Mouse (Mus musculus) E14TG2a.4 (cell line): ENCODE data around the gene Ipo11.

Experiments used
- H3K27me3 ChIP-seq: 2 replicates; pipeline ENCODE4 v1.6.1; 2014; ENCODE audit warnings: low read length, control low read depth; ENCODE audit not compliant: insufficient read depth
- H3K36me3 ChIP-seq: 2 replicates; pipeline ENCODE4 v1.6.1; 2014; ENCODE audit warnings: low read length, control low read depth; ENCODE audit not compliant: insufficient read depth
- H3K4me1 ChIP-seq: replicated peaks from 2 replicates; pipeline ENCODE4 v1.6.1; 2014; ENCODE audit warnings: low read depth, low read length, control low read depth
- H3K4me3 ChIP-seq: replicated peaks from 2 replicates; pipeline ENCODE4 v1.5.1; 2014; ENCODE audit warnings: mild to moderate bottlenecking, low read length
- H3K9me3 ChIP-seq: 2 replicates; pipeline ENCODE4 v1.6.1; 2014; ENCODE audit warnings: low read length, control low read depth
- CTCF ChIP-seq: conservative IDR thresholded peaks from 2 replicates; pipeline ENCODE4 v1.5.1; 2014; ENCODE audit warnings: low read length
- NANOG ChIP-seq: IDR thresholded peaks from 2 replicates; pipeline ENCODE4 v1.6.1; 2014; ENCODE audit warnings: borderline replicate concordance, low read length, mixed read lengths
- POU5F1 ChIP-seq: IDR thresholded peaks from 2 replicates; pipeline ENCODE4 v1.6.1; 2014; ENCODE audit warnings: low read length, borderline replicate concordance

Ipo11 gene

DNA sequence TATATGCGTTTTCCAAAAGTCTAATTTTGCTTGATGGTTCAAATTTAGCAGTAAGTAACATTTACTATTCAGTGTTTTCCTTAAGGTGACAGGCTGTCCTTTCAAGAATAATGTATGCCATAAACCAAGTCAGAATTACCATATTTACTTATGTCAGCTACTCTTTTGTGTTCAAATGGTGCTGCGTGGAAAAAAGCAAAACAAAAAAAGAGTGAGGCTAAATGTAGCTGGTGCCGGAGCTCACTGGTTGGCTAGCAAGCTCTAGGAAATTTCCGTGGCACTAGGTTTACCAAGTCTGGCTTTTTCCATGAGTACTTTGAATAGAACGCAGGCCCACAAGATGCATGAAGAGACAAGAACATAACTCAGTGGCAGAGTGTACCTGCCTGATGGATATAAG, 131.6 kb downstream of the Ipo11 start:
- Histone ChIP-seq H3K4me3 (no peak overlapping the region), H3K4me1 (no peaks in the 10 kb centered on the region), H3K27me3 (no peaks in the 10 kb centered on the region), H3K9me3 (no peaks in the 10 kb centered on the region), H3K36me3 (peaks cover 69% of the 10 kb centered on the region)
- TF ChIP-seq CTCF (no peak), NANOG (no peak), POU5F1 (no peak)

DNA sequence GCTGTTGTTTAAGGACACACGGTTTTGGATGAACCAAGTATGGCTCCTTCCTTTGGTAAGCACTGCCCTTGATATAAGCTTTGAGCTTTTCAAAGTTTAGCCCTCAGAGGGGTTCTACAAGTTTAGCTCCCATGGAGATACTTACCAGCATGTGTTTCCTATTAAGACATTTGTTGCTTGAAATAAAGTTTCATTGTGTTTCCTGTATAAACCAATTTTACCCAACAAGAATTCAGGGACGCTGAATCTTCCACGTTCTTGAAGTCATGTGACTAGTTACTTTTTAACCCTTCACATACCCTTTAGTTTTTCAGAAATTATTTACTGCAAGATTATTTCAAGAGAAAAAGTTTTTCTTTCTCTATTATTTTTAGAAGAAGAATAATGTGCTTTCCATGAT, 138.7 kb downstream of the Ipo11 start:
- TF ChIP-seq NANOG = no peak
- TF ChIP-seq POU5F1 = no peak
- TF ChIP-seq CTCF = no peak
- Histone ChIP-seq H3K36me3 (peaks cover 67% of the 10 kb centered on the region), H3K27me3 (no peaks in the 10 kb centered on the region), H3K4me3 (no peak overlapping the region), H3K4me1 (no peaks in the 10 kb centered on the region), H3K9me3 (0 out of 2 replicates have a peak, but pooled peaks cover 4% of the 10 kb centered on the region)

DNA sequence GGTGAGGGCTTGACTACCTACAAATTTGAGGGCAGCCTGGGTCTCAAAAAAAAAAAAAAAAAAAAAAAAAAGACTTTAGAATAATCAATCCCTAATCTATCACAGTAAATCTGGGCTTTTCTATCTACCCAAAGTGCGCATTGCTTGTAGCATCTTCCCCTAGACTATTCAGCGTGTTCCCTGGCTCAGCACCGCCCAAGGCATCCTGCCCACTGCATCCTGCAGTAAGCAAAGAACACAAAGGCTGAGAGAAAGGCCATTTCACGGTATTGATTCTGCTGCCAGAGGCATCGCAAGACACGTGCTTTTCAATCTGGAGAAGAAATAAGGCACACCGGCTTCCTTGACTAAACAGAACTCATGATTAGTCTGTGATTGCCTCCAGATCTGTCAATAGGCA, 147.9 kb downstream of the Ipo11 start:
- Histone ChIP-seq H3K4me1 (no peaks in the 10 kb centered on the region), H3K4me3 (no peak overlapping the region), H3K27me3 (no peaks in the 10 kb centered on the region), H3K36me3 (peaks cover 13% of the 10 kb centered on the region), H3K9me3 (peaks cover 44% of the 10 kb centered on the region)
- TF ChIP-seq POU5F1 (no peak), CTCF (no peak), NANOG (no peak)

DNA sequence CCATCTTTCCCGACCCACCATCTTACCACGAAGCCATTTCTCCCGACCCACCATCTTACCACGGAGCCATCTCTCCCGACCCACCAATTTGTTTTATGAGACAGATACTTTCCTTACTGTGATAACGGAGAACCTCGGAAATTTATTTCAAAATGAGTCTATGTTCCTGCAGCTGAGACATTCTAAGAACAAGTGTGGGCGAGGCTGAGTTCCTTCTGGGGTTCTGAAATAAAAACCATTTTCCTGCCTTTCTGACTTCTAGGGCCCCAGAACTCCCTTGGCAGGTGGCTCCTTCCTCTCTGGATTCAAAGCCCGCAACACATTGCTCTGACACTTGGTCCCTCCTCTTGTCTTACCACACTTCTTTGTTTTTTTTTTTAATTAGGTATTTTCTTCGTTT, 168.0 kb downstream of the Ipo11 start:
- Histone ChIP-seq H3K4me1 (no peaks in the 10 kb centered on the region), H3K27me3 (no peaks in the 10 kb centered on the region), H3K36me3 (no peaks in the 10 kb centered on the region), H3K9me3 (no peaks in the 10 kb centered on the region), H3K4me3 (no peak overlapping the region)
- TF ChIP-seq CTCF = no peak
- TF ChIP-seq POU5F1 = no peak
- no peak for TF ChIP-seq NANOG

DNA sequence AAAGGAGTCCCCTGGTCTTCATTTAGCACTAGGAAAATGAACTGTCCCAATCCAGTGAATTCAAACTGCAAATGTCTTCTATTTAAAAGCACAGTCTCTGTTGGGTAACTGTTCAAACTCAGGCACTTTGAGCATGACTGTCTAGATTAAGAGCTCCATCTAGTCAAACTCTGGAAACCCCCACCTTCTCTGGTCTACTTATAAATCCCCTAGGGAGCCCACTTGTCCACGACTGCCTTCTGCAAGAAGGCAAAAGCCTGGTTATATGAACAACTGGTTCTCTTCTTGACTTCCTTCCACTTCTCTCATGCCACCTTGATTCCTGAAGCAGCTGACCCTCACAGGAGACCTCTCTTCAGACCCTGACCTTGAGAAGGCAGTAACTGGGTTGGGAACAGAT, 174.1 kb downstream of the Ipo11 start:
- TF ChIP-seq CTCF (no peak), NANOG (no peak)
- Histone ChIP-seq H3K4me3 (no peak overlapping the region), H3K4me1 (no peaks in the 10 kb centered on the region)

DNA sequence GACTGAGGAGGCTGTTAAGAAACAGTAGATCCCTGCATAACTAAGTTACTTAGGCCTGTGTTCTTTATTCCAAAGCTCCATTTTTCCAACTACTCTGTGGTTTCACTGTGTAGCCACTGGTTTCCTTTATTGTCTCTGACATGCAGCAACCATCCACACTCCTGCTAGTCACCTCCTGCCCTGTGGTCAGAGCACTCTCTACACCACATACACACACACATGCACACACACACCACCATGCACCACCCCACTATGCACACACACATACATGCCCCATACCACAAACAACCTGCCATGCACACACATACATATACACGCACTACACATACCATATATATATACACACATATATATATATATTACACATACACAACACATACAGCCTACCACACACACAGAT, 175.1 kb downstream of the Ipo11 start:
- no peaks in the 10 kb centered on the region for H3K36me3 ChIP-seq
- H3K9me3 ChIP-seq = no peaks in the 10 kb centered on the region
- H3K4me1 ChIP-seq = no peaks in the 10 kb centered on the region
- H3K4me3 ChIP-seq = no peak overlapping the region
- TF ChIP-seq NANOG (no peak), POU5F1 (no peak), CTCF (no peak)
- H3K27me3 ChIP-seq = no peaks in the 10 kb centered on the region

More for the DNA sequence above, 174.1 kb downstream of the Ipo11 start:
- H3K9me3 ChIP-seq = no peaks in the 10 kb centered on the region
- H3K36me3 ChIP-seq = no peaks in the 10 kb centered on the region
- H3K27me3 ChIP-seq = no peaks in the 10 kb centered on the region

DNA sequence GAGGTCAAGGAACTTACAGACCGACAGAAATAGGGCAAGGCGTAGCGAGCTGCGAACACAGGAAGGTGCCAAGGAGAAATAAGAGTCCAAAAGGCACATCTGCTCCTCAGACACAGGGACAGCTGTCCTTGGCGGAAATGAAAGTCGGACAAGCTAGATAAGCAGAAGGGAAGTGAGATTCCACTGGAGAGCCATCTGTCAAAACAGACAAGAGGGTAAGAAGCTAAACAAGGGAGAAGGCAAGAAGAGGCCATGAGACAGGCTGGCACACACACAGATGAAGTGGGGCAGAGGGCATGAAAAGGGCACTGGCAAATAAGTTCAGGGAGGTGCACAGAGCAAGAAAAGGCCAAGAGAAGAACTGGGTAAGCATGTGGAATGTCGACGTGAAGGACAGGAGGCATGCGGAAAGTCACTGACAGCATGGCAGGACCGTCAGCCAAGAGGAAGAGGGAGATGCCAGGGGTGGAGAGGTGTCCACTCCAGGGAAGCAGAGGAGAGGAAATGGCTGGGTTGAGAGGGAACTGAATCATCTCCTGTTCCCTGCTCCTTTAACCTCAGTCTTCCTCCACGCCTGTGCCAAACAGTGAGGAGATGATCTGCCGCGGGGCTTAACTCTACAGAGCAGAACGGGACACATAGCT, 176.4 kb downstream of the Ipo11 start:
- Histone ChIP-seq H3K4me1 (no peaks in the 10 kb centered on the region), H3K4me3 (no peak overlapping the region)
- no peak for TF ChIP-seq POU5F1
- TF ChIP-seq CTCF = no peak
- no peak for TF ChIP-seq NANOG

DNA sequence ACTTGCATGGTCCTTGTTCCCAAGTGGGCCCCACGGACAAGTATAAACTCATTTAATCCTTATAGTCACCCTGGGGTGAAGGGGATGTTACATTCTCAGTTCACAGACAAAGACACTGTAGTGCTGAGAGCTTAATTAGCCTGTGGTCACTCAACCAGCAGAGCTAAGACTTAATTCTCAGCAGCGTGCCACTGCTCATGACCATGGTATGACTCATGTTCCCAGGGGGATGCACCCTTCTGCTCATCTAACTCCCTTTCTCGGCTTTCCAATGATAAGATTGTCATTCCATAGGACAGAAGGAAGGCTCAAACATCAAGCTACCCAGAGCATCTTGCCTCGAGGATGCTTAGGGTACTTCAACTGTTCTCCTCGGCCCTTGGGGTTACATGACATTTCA, 180.9 kb downstream of the Ipo11 start:
- Histone ChIP-seq H3K9me3 (no peaks in the 10 kb centered on the region), H3K4me1 (no peaks in the 10 kb centered on the region)

More for the DNA sequence above, 176.4 kb downstream of the Ipo11 start:
- Histone ChIP-seq H3K9me3 (no peaks in the 10 kb centered on the region), H3K36me3 (no peaks in the 10 kb centered on the region), H3K27me3 (no peaks in the 10 kb centered on the region)

DNA sequence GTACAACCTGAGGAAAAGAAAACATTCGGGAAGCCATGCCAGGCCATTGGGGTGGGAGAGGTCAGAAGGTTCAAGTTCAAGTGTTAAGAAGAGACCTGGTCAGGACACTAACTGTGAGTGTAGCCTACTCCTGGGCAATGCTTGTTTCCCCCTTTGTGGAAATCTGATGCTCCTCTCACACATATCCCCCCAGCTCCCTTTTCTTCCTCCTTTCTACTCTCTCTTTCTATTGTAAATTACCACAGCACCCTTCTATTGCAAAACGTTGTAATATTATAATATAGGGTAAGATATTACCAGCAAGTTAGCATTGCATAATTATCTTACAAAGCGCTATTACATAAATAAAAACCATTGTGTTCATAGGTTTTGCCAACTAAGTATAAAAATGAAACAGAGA, 182.5 kb downstream of the Ipo11 start:
- no peaks in the 10 kb centered on the region for H3K27me3 ChIP-seq
- H3K9me3 ChIP-seq = no peaks in the 10 kb centered on the region
- no peak overlapping the region for H3K4me3 ChIP-seq
- no peaks in the 10 kb centered on the region for H3K36me3 ChIP-seq
- TF ChIP-seq NANOG (no peak), POU5F1 (no peak), CTCF (no peak)
- no peaks in the 10 kb centered on the region for H3K4me1 ChIP-seq

More for the DNA sequence above, 180.9 kb downstream of the Ipo11 start:
- TF ChIP-seq POU5F1 = no peak
- no peak for TF ChIP-seq CTCF
- no peak for TF ChIP-seq NANOG
- H3K4me3 ChIP-seq = no peak overlapping the region
- H3K36me3 ChIP-seq = no peaks in the 10 kb centered on the region
- no peaks in the 10 kb centered on the region for H3K27me3 ChIP-seq
